Mouse (Mus musculus) adrenal gland, postnatal 36 days (tissue): ENCODE measurements around the gene Acp5. TPM values are rescaled to one million over a fixed set of nuclear protein-coding genes. Genes with fewer than 3 reads are reported as not detected.

Source experiments
- DNase-seq, 2 experiments: peaks; one replicate each; pipeline ENCODE4 v3.0.0; 2021; ENCODE audit warnings: mixed read lengths in 1 of 2
- microRNA-seq: library from miRNA; unstranded; fragments of <30 nt; microRNA quantifications from one replicate; pipeline ENCODE4 v1.2.0, GENCODE M21; 2021
- total RNA-seq, 2 experiments: library from RNA; stranded (reverse); gene quantifications; 2 replicates each; pipeline ENCODE4 v1.2.3; 2021

Acp5 gene
- total RNA-seq, 2 experiments from 2014 or later, result 43.2 to 67.9 TPM

DNA sequence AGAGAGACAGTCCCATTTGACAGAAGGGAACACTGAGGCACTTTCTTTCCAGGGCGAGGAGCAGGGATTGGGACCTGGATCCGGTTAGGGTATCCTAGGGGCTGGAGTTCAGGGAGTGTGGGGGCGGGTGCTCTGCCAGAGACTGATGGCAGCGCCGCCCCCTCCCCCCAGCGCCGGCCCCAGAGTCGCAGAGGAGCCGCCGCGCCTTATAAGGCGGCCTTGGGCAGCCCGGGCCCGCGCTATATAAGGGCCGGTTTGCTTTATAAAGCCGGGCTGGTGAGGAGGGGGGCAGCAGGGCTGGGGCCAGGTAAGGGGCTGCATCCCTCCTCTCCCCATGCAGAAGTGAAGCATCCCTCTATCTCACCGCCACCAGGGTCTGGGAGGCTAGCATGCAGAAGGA lies 35.6 kb downstream of the Acp5 start:
- no peak for DNase-seq

DNA sequence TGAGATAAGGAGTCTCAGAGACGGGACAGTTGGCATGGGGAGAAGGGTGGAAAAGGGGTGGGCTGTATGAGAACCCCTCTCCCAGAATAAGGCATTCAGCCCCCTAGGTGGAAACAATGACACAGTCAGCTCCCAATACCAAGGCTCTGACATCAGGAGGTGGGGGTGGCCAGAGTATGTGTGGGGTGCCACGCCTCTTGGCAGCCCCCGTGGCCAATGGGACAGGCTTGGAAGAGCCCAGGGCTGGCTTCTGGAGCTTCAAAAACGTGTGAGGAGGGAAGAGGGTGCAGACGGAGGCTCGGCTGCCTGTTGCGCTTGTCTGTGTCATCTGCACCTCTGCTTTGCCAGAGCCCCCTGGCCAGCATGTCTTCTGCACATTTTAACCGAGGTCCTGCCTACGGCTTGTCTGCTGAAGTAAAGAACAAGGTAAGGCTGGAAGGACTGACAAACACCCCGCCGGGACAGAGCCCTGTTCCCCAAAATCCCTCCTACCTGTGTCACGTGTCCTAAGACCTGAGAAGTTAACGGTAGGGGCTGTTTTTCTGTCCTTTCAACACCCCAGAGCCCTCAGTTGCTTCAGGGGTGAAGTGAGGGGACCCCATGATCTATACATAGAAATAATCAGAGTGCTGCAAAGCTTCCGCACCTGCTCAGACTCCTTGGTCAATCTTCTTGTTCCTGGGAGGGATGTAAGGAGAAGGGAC lies 36.4 kb downstream of the Acp5 start, which contains the start of gene Cnn1:
Cnn1 (plus strand) TSS at position 224 of the 704 bp plus-strand sequence.
- DNase-seq, result peak; percentile 26 to 29

GRCm38 (mm10) chr9:22095854-22096307 lies 39.6 kb downstream of the Acp5 start:
- DNase-seq, result peak; percentile 94

DNA sequence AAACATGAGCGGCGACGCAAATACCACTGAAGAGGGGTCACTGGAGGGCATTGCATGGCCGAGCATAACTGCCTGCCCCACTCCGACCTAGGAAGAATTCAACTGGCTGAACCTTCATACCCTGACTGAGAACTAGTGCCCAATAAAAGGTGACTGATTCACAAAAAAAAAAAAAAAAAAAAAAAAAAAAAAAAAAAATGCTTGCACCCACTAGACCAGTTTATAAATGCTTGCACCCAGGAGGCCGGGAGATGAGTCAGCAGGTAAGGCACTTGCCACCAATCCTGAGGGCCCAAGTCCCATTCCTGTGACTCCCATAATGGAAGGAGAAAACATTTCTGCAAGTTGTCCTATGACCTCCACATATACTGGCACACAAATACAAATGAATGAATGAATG lies 42.8 kb downstream of the Acp5 start:
- no peak for DNase-seq

GRCm38 (mm10) chr9:22089986-22090385 lies 45.5 kb downstream of the Acp5 start:
- DNase-seq, result peak; percentile 67 to 69

DNA sequence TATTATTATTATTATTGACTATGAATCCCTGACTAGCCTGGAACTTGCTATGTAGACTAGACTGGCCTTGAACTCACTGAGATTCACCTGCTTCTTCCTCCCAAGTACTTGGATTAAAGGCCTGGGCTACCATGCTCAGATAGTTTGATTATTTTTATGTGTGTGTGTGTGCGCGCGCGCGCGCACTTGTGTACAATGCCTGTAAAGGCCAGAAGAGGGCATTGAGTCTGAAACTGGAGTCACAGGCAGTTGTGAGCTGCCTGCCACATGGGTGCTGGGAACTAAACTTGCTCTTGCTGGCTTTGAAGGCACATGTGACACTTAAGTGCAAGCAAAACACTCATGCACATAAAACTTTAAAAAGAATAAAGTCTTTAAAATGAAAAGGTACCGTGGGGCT lies 46.2 kb downstream of the Acp5 start:
- DNase-seq, result no peak

- DNase-seq, result no peak
Measured at GRCm38 (mm10) chr9:22087034-22087618, 48.4 kb downstream of the Acp5 start.

GRCm38 (mm10) chr9:22086012-22086411 lies 49.5 kb downstream of the Acp5 start:
- no peak for DNase-seq

DNA sequence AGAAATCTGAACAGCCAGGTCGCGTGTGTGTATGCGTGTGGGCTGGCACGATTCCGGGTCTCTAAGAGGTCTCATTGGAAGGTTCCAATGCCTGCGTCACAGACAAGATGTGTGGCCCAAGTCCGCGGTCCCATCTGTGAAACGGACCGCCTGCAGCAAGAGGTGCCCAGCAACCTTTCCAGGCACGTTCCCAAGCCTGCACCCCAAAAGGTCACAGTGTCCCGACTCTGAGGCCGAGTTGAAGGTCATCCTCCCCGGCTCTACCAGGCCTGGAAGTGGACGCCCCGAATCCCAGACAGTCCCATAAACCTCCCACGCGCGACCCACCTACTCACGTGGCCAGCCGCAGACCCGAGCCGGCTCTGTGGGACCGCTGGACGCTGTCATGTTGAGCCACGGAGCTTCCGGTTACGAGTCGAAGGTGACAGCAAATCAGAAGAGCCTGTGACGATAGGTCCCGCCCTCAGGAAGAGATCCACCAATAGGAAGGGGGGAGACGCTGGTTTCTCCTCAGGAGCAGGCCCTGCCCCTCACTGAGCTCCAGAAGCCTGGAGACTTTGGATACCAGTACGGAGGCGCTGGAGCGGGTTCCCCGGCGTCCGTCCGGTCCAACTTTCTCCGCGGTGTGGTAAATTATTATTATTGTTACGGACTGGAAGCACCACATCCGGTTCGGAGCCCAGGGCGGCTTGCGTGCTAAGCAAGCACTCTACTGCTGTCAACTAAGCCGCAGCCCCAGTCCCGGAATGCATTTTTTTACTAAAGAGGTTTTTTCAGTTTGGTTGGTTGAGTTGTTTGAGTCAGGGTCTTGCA lies 50.3 kb downstream of the Acp5 start, which contains the start of gene Ecsit:
Ecsit (minus strand) TSS at position 417 of the 813 bp plus-strand sequence.
- peak; percentile 90 to 92 for DNase-seq

GRCm38 (mm10) chr9:22084667-22085021 lies 50.9 kb downstream of the Acp5 start:
- DNase-seq, result no peak

Small RNAs within 50 kb of the gene (microRNA-seq; reads per million reads assigned to microRNA genes)
- gene Mir7084, result not detected

Other genes with a start within 250 kb of the Acp5 start
- gene Rab3d, start 217.5 kb downstream of the Acp5 start, total RNA-seq, result 10 to 100 TPM; 28.5 to 58.8 TPM
- gene Ccdc159, start 208.2 kb downstream of the Acp5 start, total RNA-seq, result 1 to 10 TPM; 9.4 to 9.7 TPM
- gene Tmem205, start 208.2 kb downstream of the Acp5 start, total RNA-seq, result 100 to 1,000 TPM; 318 to 566 TPM
- 10 to 100 TPM; 27.1 to 35.8 TPM for gene Plppr2, start 198.7 kb downstream of the Acp5 start, total RNA-seq
- gene Swsap1, start 180.0 kb downstream of the Acp5 start, total RNA-seq, result 10 to 100 TPM; 12.4 to 18.3 TPM
- 1 to 10 TPM; 1.9 to 2.0 TPM for gene Epor, start 172.2 kb downstream of the Acp5 start, total RNA-seq
- 10 to 100 TPM; 14.0 to 33.4 TPM for gene Rgl3, start 146.3 kb downstream of the Acp5 start, total RNA-seq
- gene Ccdc151, start 133.1 kb downstream of the Acp5 start, total RNA-seq, result 1 to 10 TPM in 1 of 2 experiments, under 1 TPM in 1; 0.30 to 1.6 TPM
- gene Prkcsh, start 132.9 kb downstream of the Acp5 start, total RNA-seq, result 100 to 1,000 TPM; 159 to 169 TPM
- 1 to 10 TPM; 1.1 to 2.0 TPM for gene Elavl3, start 83.7 kb downstream of the Acp5 start, total RNA-seq
- gene Gm49318, start 64.5 kb downstream of the Acp5 start, total RNA-seq, result under 1 TPM in 1 of 2 experiments, not detected in 1; 0.56 TPM
- 10 to 100 TPM; 10.2 to 10.3 TPM for gene Zfp653, start 64.3 kb downstream of the Acp5 start, total RNA-seq
- gene Ecsit, start 50.3 kb downstream of the Acp5 start, total RNA-seq, result 10 to 100 TPM; 51.6 to 63.7 TPM
- gene Cnn1, start 36.5 kb downstream of the Acp5 start, total RNA-seq, result 1 to 10 TPM; 1.5 TPM
- gene Elof1, start 18.5 kb downstream of the Acp5 start, total RNA-seq, result 10 to 100 TPM; 73.7 to 78.1 TPM
- gene Pigyl, start 21.1 kb upstream of the Acp5 start, total RNA-seq, result 10 to 100 TPM; 50.3 to 59.1 TPM
- gene Zfp872, start 52.4 kb upstream of the Acp5 start, total RNA-seq, result 1 to 10 TPM; 2.7 to 4.3 TPM
- 10 to 100 TPM; 36.9 to 45.3 TPM for gene Zfp809, start 90.0 kb upstream of the Acp5 start, total RNA-seq
- under 1 TPM; 0.69 to 0.73 TPM for gene Zfp599, start 124.2 kb upstream of the Acp5 start, total RNA-seq
- gene Zfp810, start 171.9 kb upstream of the Acp5 start, total RNA-seq, result 1 to 10 TPM; 5.3 to 8.3 TPM